Mouse (Mus musculus) CH12.LX (cell line): ENCODE data around the gene Nelfb. TPM values are rescaled to one million over a fixed set of nuclear protein-coding genes. Genes with fewer than 3 reads are reported as not detected.

Experiments
- DNase-seq: peaks from one replicate; pipeline ENCODE4 v3.0.0-alpha.2; 2013; ENCODE audit errors: extremely low read depth
- H3K27ac ChIP-seq: 2 replicates; pipeline ENCODE4 v1.5.1; 2012; ENCODE audit warnings: low read depth, mild to moderate bottlenecking, control low read depth, moderate library complexity; ENCODE audit not compliant: insufficient read depth
- H3K27me3 ChIP-seq: replicated peaks from 2 replicates; pipeline ENCODE3; 2012; ENCODE audit warnings: inconsistent platforms
- H3K36me3 ChIP-seq, 2 experiments: replicated peaks in 1 of 2; 2 replicates each; pipeline versions ENCODE3 to v1.6.1; 2012; ENCODE audit warnings: inconsistent platforms in 1 of 2, low read length in 1 of 2, mild to moderate bottlenecking in 1 of 2, mixed read lengths in 1 of 2, moderate library complexity in 1 of 2; ENCODE audit not compliant: control insufficient read depth in 1 of 2, insufficient read depth in 1 of 2
- H3K4me1 ChIP-seq, 2 experiments: 2 replicates each; pipeline ENCODE4 v1.6.1; 2012; ENCODE audit warnings: inconsistent platforms in 1 of 2, moderate library complexity in 1 of 2; ENCODE audit not compliant: insufficient read depth in 2 of 2, control insufficient read depth in 1 of 2
- H3K4me2 ChIP-seq: 2 replicates; pipeline ENCODE4 v1.6.1; 2012; ENCODE audit warnings: low read depth, mild to moderate bottlenecking, control low read depth; ENCODE audit not compliant: poor library complexity, insufficient read depth, severe bottlenecking
- H3K4me3 ChIP-seq, 3 experiments: fragments of 150-350 bp in 1 of 3; sonication (generic) in 1 of 3; replicated peaks in 1 of 3; 2 replicates each; pipeline versions ENCODE3 to v1.5.1; 2011 to 2012; ENCODE audit warnings: low read depth in 2 of 3, low read length in 2 of 3, mild to moderate bottlenecking in 2 of 3, moderate library complexity in 2 of 3, control low read depth in 1 of 3, improper control_type of control experiment in 1 of 3, inconsistent platforms in 1 of 3, mixed read lengths in 1 of 3; ENCODE audit not compliant: poor library complexity in 1 of 3
- H3K79me2 ChIP-seq: replicated peaks from 2 replicates; pipeline ENCODE4 v1.6.1; 2012; ENCODE audit warnings: mild to moderate bottlenecking, moderate library complexity; ENCODE audit not compliant: control insufficient read depth, poor library complexity, insufficient read depth, severe bottlenecking; ENCODE audit errors: extremely low read depth
- H3K9ac ChIP-seq: 2 replicates; pipeline ENCODE4 v1.6.1; 2012; ENCODE audit warnings: low read depth, mild to moderate bottlenecking, control low read depth, moderate library complexity; ENCODE audit not compliant: insufficient read depth
- H3K9me3 ChIP-seq: replicated peaks from 2 replicates; pipeline ENCODE3; 2012; ENCODE audit warnings: low read length, inconsistent platforms, mixed read lengths
- BHLHE40 ChIP-seq: IDR thresholded peaks from 2 replicates; pipeline ENCODE4 v1.6.1; 2011; ENCODE audit warnings: mild to moderate bottlenecking, low read depth, low read length, improper control_type of control experiment
- CHD1 ChIP-seq: IDR thresholded peaks from 2 replicates; pipeline ENCODE4 v1.6.1; 2012; ENCODE audit warnings: low read depth, low read length, improper control_type of control experiment, inconsistent platforms
- CHD2 ChIP-seq: IDR thresholded peaks from 2 replicates; pipeline ENCODE4 v1.6.1; 2011; ENCODE audit warnings: low read length, improper control_type of control experiment
- CTCF ChIP-seq, 2 experiments: IDR thresholded peaks in 1 of 2; conservative IDR thresholded peaks in 1 of 2; 2 replicates each; pipeline ENCODE4 v1.5.1; 2011 to 2012; ENCODE audit warnings: low read depth in 2 of 2, low read length in 2 of 2, improper control_type of control experiment in 1 of 2, inconsistent platforms in 1 of 2, mild to moderate bottlenecking in 1 of 2, moderate library complexity in 1 of 2
- E2F4 ChIP-seq: IDR thresholded peaks from 2 replicates; pipeline ENCODE4 v1.6.1; 2011; ENCODE audit warnings: low read depth, low read length, improper control_type of control experiment; ENCODE audit not compliant: insufficient replicate concordance
- ELF1 ChIP-seq: IDR thresholded peaks from 2 replicates; pipeline ENCODE4 v1.6.1; 2014; ENCODE audit warnings: low read depth, mild to moderate bottlenecking, inconsistent platforms, low read length, improper control_type of control experiment
- ETS1 ChIP-seq: conservative IDR thresholded peaks from 2 replicates; pipeline ENCODE4 v1.6.1; 2012; ENCODE audit warnings: low read depth, mild to moderate bottlenecking, inconsistent platforms, low read length, improper control_type of control experiment, moderate library complexity
- HCFC1 ChIP-seq: IDR thresholded peaks from 2 replicates; pipeline ENCODE4 v1.6.1; 2012; ENCODE audit warnings: low read depth, mild to moderate bottlenecking, inconsistent platforms, low read length, improper control_type of control experiment
- IRF4 ChIP-seq: IDR thresholded peaks from 2 replicates; pipeline ENCODE4 v1.6.1; 2014; ENCODE audit warnings: low read depth, mild to moderate bottlenecking, inconsistent platforms, low read length, improper control_type of control experiment
- JUN ChIP-seq: IDR thresholded peaks from 2 replicates; pipeline ENCODE4 v1.6.1; 2011; ENCODE audit warnings: low read depth, mild to moderate bottlenecking, low read length, improper control_type of control experiment, moderate library complexity; ENCODE audit not compliant: insufficient read depth
- JUND ChIP-seq: conservative IDR thresholded peaks from 2 replicates; pipeline ENCODE4 v1.6.1; 2011; ENCODE audit warnings: low read depth, low read length, improper control_type of control experiment
- MAX ChIP-seq: IDR thresholded peaks from 2 replicates; pipeline ENCODE4 v1.6.1; 2011; ENCODE audit warnings: low read length, improper control_type of control experiment
- MYC ChIP-seq: IDR thresholded peaks from 2 replicates; pipeline ENCODE4 v1.6.1; 2011; ENCODE audit warnings: low read depth, mild to moderate bottlenecking, improper control_type of control experiment, low read length
- NRF1 ChIP-seq: IDR thresholded peaks from 2 replicates; pipeline ENCODE4 v1.6.1; 2014; ENCODE audit warnings: low read depth, mild to moderate bottlenecking, inconsistent platforms, low read length, improper control_type of control experiment, moderate library complexity
- PAX5 ChIP-seq: IDR thresholded peaks from 2 replicates; pipeline ENCODE4 v1.6.1; 2012; ENCODE audit warnings: low read length, inconsistent platforms, mixed read lengths
- POLR2A ChIP-seq: IDR thresholded peaks from 2 replicates; pipeline ENCODE4 v1.6.1; 2011; ENCODE audit warnings: low read depth, mild to moderate bottlenecking, improper control_type of control experiment, low read length
- SMC3 ChIP-seq: IDR thresholded peaks from 2 replicates; pipeline ENCODE4 v1.6.1; 2011; ENCODE audit warnings: low read depth, low read length, improper control_type of control experiment
- TBP ChIP-seq: conservative IDR thresholded peaks from 2 replicates; pipeline ENCODE4 v1.6.1; 2011; ENCODE audit warnings: low read depth, low read length, improper control_type of control experiment
- TCF12 ChIP-seq: IDR thresholded peaks from 2 replicates; pipeline ENCODE4 v1.6.1; 2014; ENCODE audit warnings: low read depth, mild to moderate bottlenecking, inconsistent platforms, low read length, improper control_type of control experiment
- USF2 ChIP-seq: conservative IDR thresholded peaks from 2 replicates; pipeline ENCODE4 v1.6.1; 2011; ENCODE audit warnings: low read depth, low read length, improper control_type of control experiment
- ZMIZ1 ChIP-seq: IDR thresholded peaks from 2 replicates; pipeline ENCODE4 v1.6.1; 2012; ENCODE audit warnings: low read depth, mild to moderate bottlenecking, inconsistent platforms, low read length, improper control_type of control experiment
- dilution Hi-C: fragments of 300-500 bp; cut with MboI; formaldehyde crosslinking; loops from 2 replicates; pipeline ENCODE4 v1.14.3; 2020; ENCODE audit warnings: low sequenced_read_pairs; ENCODE audit not compliant: extremely low pct_unique_long_range_greater_than_20kb, extremely low pct_ligation_motif_present
- in situ Hi-C: fragments of 300-500 bp; cut with MboI; formaldehyde crosslinking; loops from 3 replicates; pipeline ENCODE4 v1.14.3; 2019; ENCODE audit warnings: low sequenced_read_pairs, low pct_ligation_motif_present, low pct_unique_long_range_greater_than_20kb, mixed read lengths
- polyA plus RNA-seq: library from polyadenylated mRNA; unstranded; fragments of >175 nt; gene quantifications from 2 replicates; pipeline ENCODE4 v1.2.1, GENCODE M21; 2012; ENCODE audit warnings: low read depth; ENCODE audit not compliant: insufficient read length
- total RNA-seq, 2 experiments: library from RNA; depleted of rRNA; stranded (reverse); fragments of 300-350 nt in 1 of 2; fragments of >200 nt in 1 of 2; gene quantifications; 2 replicates each; pipeline ENCODE4 v1.2.3; 2012 to 2014

Gene Nelfb
- total and polyA plus RNA-seq, 3 experiments, result 53.6 to 58.0 (median 57.0) TPM

- no peak for TF ChIP-seq JUND
- TF ChIP-seq E2F4, result peak; percentile 60; the same call in 1 of the 2 replicates
- no peak; the same call in 1 of the 2 replicates for TF ChIP-seq USF2
- TF ChIP-seq ZMIZ1, result no peak; the same call in 1 of the 2 replicates
- TF ChIP-seq CHD1, result no peak
- TF ChIP-seq TCF12, result 0 out of 2 replicates have a peak, but pooled peaks have one; percentile 47
- TF ChIP-seq, all 38 proteins: peak for 19
Observed at GRCm38 (mm10) chr2:25193330-25193770, 17.9 kb downstream of the Nelfb start (continued).

- no peak overlapping the region for H3K9ac ChIP-seq
- H3K4me1 ChIP-seq, result peaks cover 12 to 29% of the 10 kb centered on the region in 2 experiments
- no peak overlapping the region for H3K4me2 ChIP-seq
- no peak for DNase-seq
- peaks cover 32% of the 10 kb centered on the region for H3K27me3 ChIP-seq
- no peak overlapping the region for H3K4me3 ChIP-seq
- TF ChIP-seq HCFC1 (no peak), JUN (no peak), ETS1 (no peak), MYC (no peak), NRF1 (no peak), CTCF (conservative IDR thresholded peaks at IDR 0.05 in 1 of 2, IDR thresholded peaks at IDR 0.05 in 1 of 2; ENCODE audit: low read depth in 2 of 2, low read length in 2 of 2) (no peak), MAX (no peak), CHD2 (no peak), CHD1 (no peak), ZMIZ1 (no peak), SMC3 (no peak), BHLHE40 (no peak), PAX5 (no peak), IRF4 (no peak)
- peaks cover 0 to 3% of the 10 kb centered on the region in 2 experiments for H3K36me3 ChIP-seq
- dilution Hi-C loops, result no loop called here
- in situ Hi-C loops, result no loop called here
- H3K79me2 ChIP-seq, result 0 out of 2 replicates have a peak, but pooled peaks cover 1% of the 10 kb centered on the region
- H3K9me3 ChIP-seq, result no peaks in the 10 kb centered on the region
- no peak overlapping the region for H3K27ac ChIP-seq
Observed at GRCm38 (mm10) chr2:25187841-25188240, 23.4 kb downstream of the Nelfb start.

GRCm38 (mm10) chr2:25186575-25186930 lies 24.7 kb downstream of the Nelfb start:
- in situ Hi-C loops (no loop called here), dilution Hi-C loops (no loop called here)
- Histone ChIP-seq H3K4me2 (peak overlapping the region; percentile 58), H3K4me1 (peaks cover 12 to 31% of the 10 kb centered on the region in 2 experiments), H3K79me2 (no peaks in the 10 kb centered on the region), H3K27me3 (peaks cover 41% of the 10 kb centered on the region), H3K27ac (no peak overlapping the region), H3K9me3 (peaks cover 2% of the 10 kb centered on the region), H3K36me3 (peaks cover 0 to under 1% of the 10 kb centered on the region in 2 experiments), H3K4me3 (peak overlapping the region in 1 of 3 experiments; percentile 52), H3K9ac (no peak overlapping the region)
- DNase-seq, result no peak
- TF ChIP-seq ELF1, result no peak
- TF ChIP-seq MYC, result no peak
- 0 out of 2 replicates have a peak, but pooled peaks have one; percentile 25 for TF ChIP-seq CHD1
- TF ChIP-seq ETS1, result no peak
- TF ChIP-seq POLR2A, result no peak
- TF ChIP-seq TBP, result no peak
- no peak for TF ChIP-seq JUND
- TF ChIP-seq, all 38 proteins: peak for 1
